Mouse (Mus musculus) erythroblast, embryonic 14.5 days (primary cell): Measurements from ENCODE around the gene Krtap6-1.

Source experiments
- GATA1 ChIP-seq: IDR thresholded peaks from 2 replicates; pipeline ENCODE4 v1.6.1; 2012; ENCODE audit warnings: low read length, inconsistent platforms, mixed read lengths
- TAL1 ChIP-seq: IDR thresholded peaks from 3 replicates; pipeline ENCODE4 v1.6.1; 2012; ENCODE audit warnings: low read length, inconsistent platforms, mixed read lengths

- TF ChIP-seq TAL1 (no peak), GATA1 (no peak)
These were observed 20.8 kb upstream of the Krtap6-1 start, which contains the start of gene Krtap22-2 for GRCm38 (mm10) chr16:89010659-89011058.
